Mouse (Mus musculus): ENCODE measurements around the gene Nfkbia. TPM values are rescaled to one million over a fixed set of nuclear protein-coding genes. Genes with fewer than 3 reads are reported as not detected.

Gene Nfkbia
- polyA plus RNA-seq, 1 experiment from 2014 or later: 131 TPM

DNA sequence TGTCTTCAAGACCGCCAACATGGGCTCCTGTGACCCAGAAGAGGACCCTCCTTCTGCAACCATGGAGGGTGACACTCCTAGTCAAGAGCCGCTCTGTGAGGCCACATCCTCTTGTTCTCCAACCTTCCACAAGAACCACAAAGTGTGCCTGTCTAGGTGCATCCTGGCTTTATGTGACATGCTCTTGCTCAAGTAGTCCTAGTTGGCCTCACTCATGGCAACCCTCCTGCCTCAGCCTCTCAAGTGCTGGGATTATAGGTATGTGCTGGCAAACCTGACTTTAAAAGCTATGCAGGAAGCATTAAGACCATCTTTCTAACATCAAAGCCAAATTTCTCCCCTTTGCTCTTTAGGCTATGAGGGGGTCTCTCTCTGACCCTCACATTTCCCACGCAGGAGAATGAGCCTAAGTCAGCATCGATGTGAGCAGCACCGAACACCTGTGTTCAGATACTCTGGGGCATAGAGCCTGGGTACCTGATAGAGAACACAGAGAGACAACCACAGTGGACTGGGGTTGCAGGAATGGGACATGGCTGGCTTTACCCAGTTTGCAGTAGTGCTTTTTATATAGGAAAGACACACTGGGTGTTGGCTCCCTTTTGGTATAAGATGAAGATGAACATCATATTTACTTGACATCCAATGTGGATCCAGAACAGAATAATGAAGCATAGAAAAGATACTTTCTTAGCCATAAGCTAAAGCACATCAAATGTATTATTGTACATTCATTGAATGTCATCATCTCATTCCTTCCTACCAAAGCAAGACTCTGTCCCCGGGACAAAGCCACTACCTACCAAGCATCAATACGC lies 4.4 kb downstream of the Nfkbia start:
- peaks cover 64% of the 10 kb centered on the region for H3K36me3 ChIP-seq
- no peak for ATAC-seq (ENCODE audit: low FRiP score, low read depth)
- H3K4me3 ChIP-seq: no peak overlapping the region
- H3K9me3 ChIP-seq: no peaks in the 10 kb centered on the region
- no peak overlapping the region for H3K4me2 ChIP-seq (replicated peaks)
- no peak overlapping the region for H3K27ac ChIP-seq
- no peak overlapping the region for H3K9ac ChIP-seq
- WGBS: 94% methylated on average over 7 of the region's 7 CpGs
- H3K4me1 ChIP-seq: peaks cover 43% of the 10 kb centered on the region
- H3K27me3 ChIP-seq: no peaks in the 10 kb centered on the region

DNA sequence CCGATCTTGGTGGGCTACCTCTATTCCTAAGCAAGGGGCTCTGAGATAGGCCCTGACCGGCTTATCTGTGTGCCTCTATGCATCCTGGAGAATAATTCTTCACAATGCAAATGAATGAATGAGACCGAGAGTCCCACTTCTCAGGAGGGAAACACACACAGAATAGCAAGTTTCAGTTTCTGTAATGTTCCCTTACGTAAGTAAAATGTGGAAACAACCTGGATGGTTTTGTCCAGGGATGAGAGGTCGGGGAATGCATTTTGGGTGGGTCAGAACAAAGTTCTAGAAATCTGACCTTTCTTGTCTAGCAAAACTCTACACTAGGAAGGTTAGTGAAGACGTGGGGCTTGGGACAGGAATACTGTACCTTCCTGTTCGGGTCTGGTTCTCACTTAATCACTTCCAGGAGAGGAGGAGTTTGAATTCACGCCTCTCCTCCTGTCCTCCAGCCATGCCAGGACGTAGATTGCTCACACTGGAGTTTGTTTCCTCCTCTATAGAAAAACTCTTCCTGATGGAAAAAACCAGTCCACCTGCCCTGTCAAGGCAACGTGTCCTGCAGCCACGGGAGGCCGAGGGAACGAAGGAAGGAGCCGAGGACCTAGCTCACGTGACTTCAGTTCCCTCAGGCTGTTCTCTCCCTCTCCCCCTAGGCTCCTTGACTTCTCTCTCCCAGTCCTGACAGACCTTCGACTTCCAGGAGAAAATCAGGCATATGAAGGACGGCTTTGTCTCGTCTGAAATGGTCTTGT lies 5.3 kb downstream of the Nfkbia start:
- Histone ChIP-seq H3K27me3 (no peaks in the 10 kb centered on the region), H3K36me3 (peaks cover 64% of the 10 kb centered on the region), H3K4me3 (no peak overlapping the region), H3K9me3 (no peaks in the 10 kb centered on the region), H3K9ac (no peak overlapping the region), H3K27ac (peak overlapping the region; percentile 49; the same call in 1 of the 2 replicates), H3K4me2 (replicated peaks) (no peak overlapping the region), H3K4me1 (peaks cover 38% of the 10 kb centered on the region)
- WGBS: 63% methylated on average over 18 of the region's 18 CpGs
- ATAC-seq (ENCODE audit: low FRiP score, low read depth): no peak

DNA sequence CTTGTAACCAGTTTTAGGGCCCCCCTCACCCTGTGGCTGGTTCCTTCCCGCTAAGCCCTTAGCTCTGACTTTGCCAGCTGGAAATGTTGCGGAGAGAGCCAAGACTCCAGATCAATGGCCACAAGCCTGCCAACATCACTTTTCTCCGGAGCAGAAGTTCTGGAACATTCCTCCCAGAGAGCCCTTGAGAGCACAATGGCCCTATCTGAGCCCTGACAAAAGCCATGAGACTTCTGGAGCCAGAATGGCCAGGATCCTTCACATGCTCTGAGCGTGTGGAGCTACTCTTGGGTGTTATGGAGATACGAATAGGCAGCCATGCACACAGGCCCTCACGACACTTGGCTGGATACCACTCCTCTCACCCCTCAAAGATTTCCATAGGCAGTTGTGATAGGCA lies 7.6 kb downstream of the Nfkbia start:
- no peak for ATAC-seq (ENCODE audit: low FRiP score, low read depth)
- Histone ChIP-seq H3K9me3 (no peaks in the 10 kb centered on the region), H3K9ac (no peak overlapping the region), H3K36me3 (peaks cover 50% of the 10 kb centered on the region), H3K27ac (no peak overlapping the region), H3K4me1 (peaks cover 23% of the 10 kb centered on the region), H3K4me2 (replicated peaks) (no peak overlapping the region), H3K4me3 (no peak overlapping the region), H3K27me3 (no peaks in the 10 kb centered on the region)
- 79% methylated on average over 6 of the region's 6 CpGs for WGBS

GRCm38 (mm10) chr12:55484079-55484774 lies 8.2 kb downstream of the Nfkbia start:
- H3K4me3 ChIP-seq: no peak overlapping the region
- H3K36me3 ChIP-seq: peaks cover 44% of the 10 kb centered on the region
- no peaks in the 10 kb centered on the region for H3K9me3 ChIP-seq
- H3K9ac ChIP-seq: no peak overlapping the region
- H3K4me2 ChIP-seq (replicated peaks): no peak overlapping the region
- peaks cover 18% of the 10 kb centered on the region for H3K4me1 ChIP-seq
- H3K27me3 ChIP-seq: no peaks in the 10 kb centered on the region
- WGBS: 56% methylated on average over 10 of the region's 10 CpGs
- no peak overlapping the region; the same call in 1 of the 2 replicates for H3K27ac ChIP-seq
- ATAC-seq (ENCODE audit: low FRiP score, low read depth): no peak

GRCm38 (mm10) chr12:55483591-55483990 lies 8.9 kb downstream of the Nfkbia start:
- H3K4me2 ChIP-seq (replicated peaks): no peak overlapping the region
- no peak overlapping the region; the same call in 1 of the 2 replicates for H3K27ac ChIP-seq
- peaks cover 15% of the 10 kb centered on the region for H3K4me1 ChIP-seq
- H3K9ac ChIP-seq: no peak overlapping the region
- H3K36me3 ChIP-seq: peaks cover 38% of the 10 kb centered on the region
- no peaks in the 10 kb centered on the region for H3K9me3 ChIP-seq
- no peak overlapping the region for H3K4me3 ChIP-seq
- 60% methylated on average over 5 of the region's 5 CpGs for WGBS
- H3K27me3 ChIP-seq: no peaks in the 10 kb centered on the region
- ATAC-seq (ENCODE audit: low FRiP score, low read depth): no peak

- WGBS: 81% methylated on average over 10 of the region's 10 CpGs
- Histone ChIP-seq H3K4me1 (peaks cover 15% of the 10 kb centered on the region), H3K4me3 (no peak overlapping the region), H3K9me3 (no peaks in the 10 kb centered on the region), H3K27me3 (no peaks in the 10 kb centered on the region), H3K36me3 (peaks cover 29% of the 10 kb centered on the region), H3K9ac (no peak overlapping the region), H3K4me2 (replicated peaks) (no peak overlapping the region), H3K27ac (no peak overlapping the region)
- ATAC-seq (ENCODE audit: low FRiP score, low read depth): no peak
Measured at GRCm38 (mm10) chr12:55482732-55483131, 9.7 kb downstream of the Nfkbia start.

- H3K4me1 ChIP-seq: peaks cover 15% of the 10 kb centered on the region
- no peak for ATAC-seq (ENCODE audit: low FRiP score, low read depth)
- 82% methylated on average over 4 of the region's 4 CpGs for WGBS
- H3K9ac ChIP-seq: no peak overlapping the region
- H3K4me2 ChIP-seq (replicated peaks): no peak overlapping the region
- peaks cover 19% of the 10 kb centered on the region for H3K36me3 ChIP-seq
- H3K27ac ChIP-seq: no peak overlapping the region
- no peaks in the 10 kb centered on the region for H3K27me3 ChIP-seq
- H3K4me3 ChIP-seq: no peak overlapping the region
- H3K9me3 ChIP-seq: no peaks in the 10 kb centered on the region
Measured at GRCm38 (mm10) chr12:55481739-55482138, 10.7 kb downstream of the Nfkbia start.

GRCm38 (mm10) chr12:55480471-55481153 lies 11.8 kb downstream of the Nfkbia start:
- H3K4me1 ChIP-seq: peaks cover 15% of the 10 kb centered on the region
- 82% methylated on average over 2 of the region's 2 CpGs for WGBS
- peaks cover 8% of the 10 kb centered on the region for H3K36me3 ChIP-seq
- H3K27ac ChIP-seq: no peak overlapping the region
- no peaks in the 10 kb centered on the region for H3K27me3 ChIP-seq
- no peak for ATAC-seq (ENCODE audit: low FRiP score, low read depth)
- no peak overlapping the region for H3K4me3 ChIP-seq
- no peak overlapping the region for H3K9ac ChIP-seq
- no peak overlapping the region for H3K4me2 ChIP-seq (replicated peaks)
- no peaks in the 10 kb centered on the region for H3K9me3 ChIP-seq

GRCm38 (mm10) chr12:55478901-55479300 lies 13.5 kb downstream of the Nfkbia start:
- H3K27me3 ChIP-seq: no peaks in the 10 kb centered on the region
- H3K27ac ChIP-seq: no peak overlapping the region
- no peaks in the 10 kb centered on the region for H3K36me3 ChIP-seq
- H3K9ac ChIP-seq: no peak overlapping the region
- WGBS: 79% methylated on average over 3 of the region's 3 CpGs
- H3K4me1 ChIP-seq: peaks cover 5% of the 10 kb centered on the region
- no peaks in the 10 kb centered on the region for H3K9me3 ChIP-seq
- no peak overlapping the region for H3K4me3 ChIP-seq
- ATAC-seq (ENCODE audit: low FRiP score, low read depth): no peak
- no peak overlapping the region for H3K4me2 ChIP-seq (replicated peaks)

DNA sequence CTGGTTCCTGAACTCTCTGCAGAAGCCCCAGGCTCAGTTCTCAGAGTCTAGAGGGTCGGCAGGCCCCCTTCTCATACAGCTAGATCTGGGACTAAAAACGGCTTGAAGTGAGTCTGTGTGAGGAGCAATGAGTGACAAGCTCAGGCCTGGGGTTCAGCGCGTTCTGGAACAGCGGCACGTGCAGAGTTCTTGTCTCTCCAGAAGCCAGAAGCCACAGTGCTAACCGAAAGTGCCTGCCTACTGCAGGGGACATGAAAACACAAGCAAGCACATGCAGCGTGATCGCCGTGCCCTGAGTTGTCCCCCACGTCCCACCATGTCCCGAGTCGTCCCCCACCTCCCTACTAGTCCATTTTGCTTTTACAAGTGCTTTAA lies 18.3 kb downstream of the Nfkbia start:
- 83% methylated on average over 13 of the region's 13 CpGs for WGBS

GRCm38 (mm10) chr12:55473250-55474208 lies 18.9 kb downstream of the Nfkbia start:
- Histone ChIP-seq H3K27ac (no peak overlapping the region), H3K9ac (no peak overlapping the region), H3K9me3 (no peaks in the 10 kb centered on the region), H3K4me3 (no peak overlapping the region), H3K36me3 (no peaks in the 10 kb centered on the region), H3K27me3 (no peaks in the 10 kb centered on the region), H3K4me2 (replicated peaks) (no peak overlapping the region), H3K4me1 (peaks cover 14% of the 10 kb centered on the region)
- ATAC-seq (ENCODE audit: low FRiP score, low read depth): no peak
- 36% methylated on average over 8 of the region's 8 CpGs for WGBS

More for the DNA sequence above, 18.3 kb downstream of the Nfkbia start:
- H3K4me1 ChIP-seq: peaks cover 14% of the 10 kb centered on the region
- H3K27me3 ChIP-seq: no peaks in the 10 kb centered on the region
- ATAC-seq (ENCODE audit: low FRiP score, low read depth): no peak
- H3K36me3 ChIP-seq: no peaks in the 10 kb centered on the region
- H3K27ac ChIP-seq: no peak overlapping the region
- H3K9ac ChIP-seq: no peak overlapping the region
- H3K9me3 ChIP-seq: no peaks in the 10 kb centered on the region
- no peak overlapping the region for H3K4me2 ChIP-seq (replicated peaks)
- no peak overlapping the region for H3K4me3 ChIP-seq
